Mouse (Mus musculus): ENCODE data around the gene Synrg.

Gene Synrg

GRCm38 (mm10) chr11:83963991-83964921 lies at the start of gene Synrg:
TSS of gene Synrg (plus strand) at chr11:83964428.
- peak; percentile 96 for DNase-seq

DNA sequence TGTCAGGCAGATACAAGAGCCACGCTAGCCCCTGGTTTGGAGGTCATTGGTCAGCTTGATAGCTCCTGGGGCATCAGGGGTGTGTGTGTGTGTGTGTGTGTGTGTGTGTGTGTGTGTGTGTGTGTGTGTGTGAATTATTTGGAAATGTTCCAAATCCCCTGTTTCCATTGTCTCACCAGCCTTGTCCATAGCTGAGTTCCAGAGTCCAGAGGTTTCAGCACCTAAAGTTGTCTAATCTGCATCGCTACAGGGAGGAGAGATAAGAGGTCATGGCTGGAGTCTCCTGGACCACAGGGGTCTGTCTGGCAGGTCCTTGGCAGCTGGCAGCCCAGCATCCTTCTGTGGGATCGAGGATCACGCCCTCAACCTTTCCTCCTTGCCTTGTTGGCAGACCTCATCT lies 49.7 kb upstream of the Synrg start:
- DNase-seq: no peak

DNA sequence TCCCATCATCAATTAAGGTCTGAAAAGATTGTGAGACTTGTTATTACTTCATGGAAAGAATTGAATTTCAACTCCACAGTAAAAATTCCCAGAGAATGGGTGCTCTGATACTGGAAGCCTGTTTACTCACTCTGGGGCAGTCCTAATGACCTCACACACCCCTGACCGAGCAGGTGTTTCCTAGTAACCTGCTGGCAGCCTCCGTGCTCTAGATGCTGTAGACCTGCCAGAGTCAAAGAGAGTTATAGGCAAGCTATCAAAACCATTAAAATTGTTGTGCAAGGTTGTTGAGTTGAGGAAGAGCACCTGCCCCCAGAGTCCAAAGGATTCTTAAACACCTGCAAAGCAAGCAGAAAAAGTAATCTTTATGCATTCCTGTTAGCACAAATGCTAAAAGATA lies 41.6 kb upstream of the Synrg start:
- DNase-seq: no peak

GRCm38 (mm10) chr11:83927097-83927496 lies 37.1 kb upstream of the Synrg start:
- peak; percentile 27 for DNase-seq

DNA sequence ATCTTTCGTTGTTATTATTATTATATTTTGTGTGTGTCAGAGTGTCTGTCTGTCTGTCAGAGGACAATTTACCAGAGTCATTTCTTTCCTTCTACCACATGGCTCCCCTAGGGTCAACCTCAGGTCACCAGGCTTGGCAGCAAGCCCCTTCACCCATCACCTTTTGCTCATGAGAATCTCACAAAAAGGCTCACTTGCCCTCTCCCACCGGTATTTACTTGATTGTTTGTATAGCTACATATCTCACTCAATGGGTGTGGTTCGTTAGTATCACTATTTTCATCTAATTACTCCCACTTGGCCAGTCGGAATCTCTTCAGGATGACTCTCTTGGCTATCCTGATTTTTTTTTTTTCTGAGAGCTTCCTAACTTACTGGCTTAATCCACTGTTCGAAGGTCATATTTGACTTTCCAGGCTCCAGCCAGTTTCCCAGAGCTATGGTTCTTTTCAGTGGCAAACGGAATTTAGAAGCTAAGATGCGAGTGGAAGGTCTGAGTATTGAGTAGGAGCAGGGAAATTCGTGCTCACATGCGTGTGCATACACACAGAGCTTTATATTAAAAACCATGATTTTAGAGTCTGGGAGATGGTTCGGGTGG lies 31.6 kb upstream of the Synrg start:
- no peak for DNase-seq

- DNase-seq: no peak
Measured at GRCm38 (mm10) chr11:83933376-83933775, 30.9 kb upstream of the Synrg start.

DNA sequence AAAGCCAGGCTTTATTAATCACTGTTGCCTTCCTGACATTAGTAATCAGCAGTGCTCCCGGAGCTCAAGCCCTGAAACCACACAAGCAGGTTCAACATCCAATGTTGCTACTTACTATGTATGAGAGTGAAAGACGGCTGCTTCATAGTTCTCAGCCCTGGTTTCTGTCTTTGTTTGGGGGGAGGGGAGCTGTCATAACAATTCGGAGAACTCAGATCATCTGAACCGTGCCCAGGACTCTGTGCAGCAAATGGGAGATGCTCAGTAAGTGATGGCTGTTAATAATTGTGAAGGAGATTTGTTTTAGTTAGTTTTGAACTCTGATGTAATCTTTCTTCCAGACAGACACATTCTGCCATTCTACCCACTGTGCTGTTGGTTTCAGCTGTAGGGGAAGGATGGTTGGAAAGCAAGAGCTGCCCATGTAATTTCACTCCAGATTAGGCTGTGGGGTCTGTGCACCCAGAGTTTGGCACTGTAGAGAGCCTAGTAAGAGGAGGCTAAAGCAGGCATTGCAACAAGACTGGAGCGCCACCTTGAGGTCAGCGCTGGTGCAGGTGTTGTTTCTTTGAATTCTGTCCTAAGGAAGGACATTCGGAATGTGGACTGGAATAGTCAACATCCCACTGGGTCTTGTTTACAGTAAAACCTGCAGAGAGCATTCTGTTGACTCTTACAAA lies 28.1 kb upstream of the Synrg start:
- DNase-seq: peak; percentile 59

DNA sequence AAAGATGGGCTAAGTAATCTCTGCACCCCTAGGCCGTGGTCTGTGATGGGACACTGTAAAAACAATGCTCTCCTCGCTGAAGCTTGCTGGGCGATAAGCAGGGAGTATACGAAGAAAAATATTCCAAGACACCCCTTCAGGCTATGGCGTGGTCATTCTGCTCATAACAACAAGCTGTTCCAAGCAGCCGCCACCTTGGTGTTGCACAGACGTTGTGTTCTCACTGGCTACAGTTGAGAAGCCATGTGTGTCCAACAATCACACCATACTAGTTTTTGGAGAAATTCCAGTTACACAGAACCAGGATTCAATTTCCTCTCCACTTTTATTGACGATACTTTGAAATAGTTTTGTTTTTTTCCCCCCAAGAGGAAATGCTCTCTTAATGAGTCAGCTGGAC lies 25.7 kb upstream of the Synrg start:
- DNase-seq: no peak

- DNase-seq: peak; percentile 87
Measured at GRCm38 (mm10) chr11:83941950-83942840, 22.0 kb upstream of the Synrg start, which contains the start of gene Ddx52. TSS of gene Ddx52 (plus strand) at chr11:83942062.

GRCm38 (mm10) chr11:83956822-83957221 lies 7.4 kb upstream of the Synrg start:
- DNase-seq: no peak

- DNase-seq: no peak
Measured at GRCm38 (mm10) chr11:83961983-83962382, 2.2 kb upstream of the Synrg start.

- DNase-seq: peak; percentile 33
Measured at GRCm38 (mm10) chr11:83967436-83968204, 3.4 kb downstream of the Synrg start.

GRCm38 (mm10) chr11:83968205-83968575 lies 4.0 kb downstream of the Synrg start:
- no peak for DNase-seq

DNA sequence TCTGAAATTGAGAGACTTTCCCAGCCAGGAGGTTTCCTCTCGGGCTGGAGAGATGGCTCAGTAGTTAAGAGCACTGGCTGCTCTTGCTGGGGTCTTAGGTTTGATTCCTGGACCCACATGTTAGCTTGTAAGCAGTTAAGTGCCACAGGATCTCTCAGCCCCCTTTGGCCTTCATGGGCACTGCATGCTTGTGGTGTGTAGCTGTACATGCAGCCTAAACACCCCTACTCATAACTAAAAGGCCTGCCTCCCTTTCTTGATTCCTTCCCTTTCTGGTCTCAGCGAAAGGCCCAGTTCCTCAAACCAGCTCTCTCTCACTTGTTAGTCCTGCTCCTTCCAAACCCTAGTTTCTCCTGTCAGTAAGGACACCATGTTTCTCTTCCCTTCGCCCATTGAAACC lies 4.8 kb downstream of the Synrg start:
- DNase-seq: no peak

DNA sequence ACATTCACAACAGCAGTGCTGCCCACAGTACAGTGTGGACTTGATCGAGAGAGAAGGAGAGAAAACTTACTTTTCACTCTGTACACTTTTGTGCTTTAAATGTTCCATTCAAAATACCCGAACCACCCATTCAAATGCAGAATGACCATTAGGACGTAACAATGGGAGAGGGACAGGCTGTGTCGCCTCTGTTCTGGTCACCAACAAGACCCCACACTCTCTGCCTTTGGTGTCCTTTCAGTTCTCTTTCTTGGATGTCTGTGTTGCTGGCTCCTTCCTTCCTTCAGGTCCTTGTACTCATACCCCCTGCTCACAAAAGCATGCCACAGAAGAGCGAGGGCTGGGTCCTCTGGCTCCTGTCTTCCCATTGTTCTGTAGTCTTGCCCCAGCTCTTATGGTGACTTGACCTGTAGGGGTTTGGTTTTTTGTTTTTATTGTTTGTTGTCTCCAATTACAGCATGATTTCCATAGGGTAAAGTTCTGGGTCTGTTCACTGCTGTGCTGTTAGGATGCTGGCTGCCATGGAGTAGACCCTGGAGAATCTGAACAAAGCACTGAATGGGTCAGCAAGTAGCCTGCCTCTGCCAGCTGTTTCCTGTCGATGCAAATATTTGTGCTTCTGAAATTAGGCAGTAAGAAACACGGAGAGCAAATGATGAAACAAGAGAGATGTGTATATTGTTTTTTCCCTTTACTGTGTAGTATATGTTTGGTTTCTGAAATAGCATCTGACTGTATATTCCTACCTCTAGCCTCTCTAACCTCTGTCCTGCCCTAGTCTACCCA lies 10.5 kb downstream of the Synrg start:
- DNase-seq: no peak

- DNase-seq: no peak
Measured at GRCm38 (mm10) chr11:83975488-83975887, 11.3 kb downstream of the Synrg start.

GRCm38 (mm10) chr11:83976236-83976977 lies 12.2 kb downstream of the Synrg start:
- no peak for DNase-seq

DNA sequence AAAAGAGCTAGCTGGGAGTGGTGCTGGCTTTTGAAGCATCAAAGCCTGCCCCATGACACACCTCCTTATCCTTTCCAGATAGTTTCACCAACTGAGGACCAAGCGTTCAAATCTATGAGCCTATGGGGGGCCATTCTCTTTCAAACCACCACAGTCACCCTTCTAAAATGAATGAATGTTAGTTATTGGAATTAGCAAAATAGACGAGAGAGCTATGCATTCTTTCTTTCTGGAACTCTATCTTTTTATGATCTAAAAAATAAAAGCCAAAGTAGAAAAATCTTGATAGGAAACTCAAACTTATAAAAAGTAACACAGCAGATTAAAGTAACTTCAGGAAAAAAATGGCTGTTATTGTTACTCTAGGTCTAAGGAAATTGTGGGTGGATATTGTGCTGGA lies 13.6 kb downstream of the Synrg start:
- no peak for DNase-seq

GRCm38 (mm10) chr11:83979992-83980391 lies 15.8 kb downstream of the Synrg start:
- no peak for DNase-seq

GRCm38 (mm10) chr11:83981338-83981737 lies 17.1 kb downstream of the Synrg start:
- no peak for DNase-seq

Data from thymus, postnatal 14 days (tissue).